Mouse (Mus musculus): ENCODE results near the gene Plac1. TPM values are rescaled to one million over a fixed set of nuclear protein-coding genes. Genes with fewer than 3 reads are reported as not detected.

Gene Plac1
- total and polyA plus RNA-seq, 3 experiments: not detected

DNA sequence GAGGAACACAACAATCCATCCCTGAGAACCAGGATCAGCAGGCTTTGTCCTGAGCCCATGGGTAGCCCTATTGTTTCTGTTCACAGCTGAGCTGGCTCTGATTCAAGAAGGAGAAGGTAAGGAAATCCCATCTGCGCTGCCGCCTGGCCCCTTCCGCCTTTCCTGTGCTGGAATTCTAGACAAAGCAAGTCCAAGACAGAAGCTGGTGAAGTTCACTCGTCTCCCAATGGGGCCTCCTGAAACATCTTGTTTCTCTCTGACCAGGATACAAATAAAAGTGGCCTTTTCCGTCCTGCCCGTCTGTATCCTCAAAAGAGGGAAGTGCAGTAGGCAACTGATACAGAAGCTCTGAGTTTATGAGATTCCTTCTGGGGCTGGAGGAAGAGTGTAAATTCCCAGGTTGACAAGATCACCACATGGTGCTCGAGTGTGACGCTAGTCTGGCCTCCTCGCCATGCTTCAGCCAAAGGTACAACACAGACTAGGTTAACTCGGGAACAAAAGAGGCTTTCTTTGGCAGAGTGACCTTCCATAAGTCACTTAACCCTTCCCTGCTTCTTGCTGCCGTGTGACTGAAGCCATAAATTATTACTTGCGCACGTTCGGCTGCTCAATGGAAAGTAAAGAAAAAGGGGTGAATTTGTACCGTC lies 73.5 kb downstream of the Plac1 start:
- H3K79me2 ChIP-seq (replicated peaks; ENCODE audit: control insufficient read depth, extremely low read depth, insufficient read depth, poor library complexity, severe bottlenecking): no peaks in the 10 kb centered on the region
- no peak overlapping the region for H3K4me3 ChIP-seq (replicated peaks in 1 of 3; ENCODE audit: low read depth in 2 of 3, low read length in 2 of 3, poor library complexity in 1 of 3)
- no peaks in the 10 kb centered on the region for H3K9me3 ChIP-seq (replicated peaks; ENCODE audit: low read length)
- H3K4me1 ChIP-seq (ENCODE audit: control insufficient read depth in 1 of 2, insufficient read depth in 2 of 2): no peaks in the 10 kb centered on the region
- DNase-seq (ENCODE audit: extremely low read depth): no peak
- dilution Hi-C loops (cut with MboI; ENCODE audit: extremely low pct_ligation_motif_present, extremely low pct_unique_long_range_greater_than_20kb, low sequenced_read_pairs) (no loop called here), in situ Hi-C loops (cut with MboI; ENCODE audit: low pct_ligation_motif_present, low pct_unique_long_range_greater_than_20kb, low sequenced_read_pairs) (no loop called here)
- no peak overlapping the region for H3K27ac ChIP-seq (ENCODE audit: insufficient read depth, low read depth)
- H3K4me2 ChIP-seq (ENCODE audit: insufficient read depth, low read depth, poor library complexity, severe bottlenecking): no peak overlapping the region
- H3K36me3 ChIP-seq (replicated peaks in 1 of 2; ENCODE audit: control insufficient read depth in 1 of 2, insufficient read depth in 1 of 2, low read length in 1 of 2): no peaks in the 10 kb centered on the region
- H3K27me3 ChIP-seq (replicated peaks): no peaks in the 10 kb centered on the region
- TF ChIP-seq PAX5 (IDR thresholded peaks at IDR 0.05; ENCODE audit: low read length) (no peak), HCFC1 (IDR thresholded peaks at IDR 0.05; ENCODE audit: low read depth, low read length) (no peak), USF2 (conservative IDR thresholded peaks at IDR 0.05; ENCODE audit: low read depth, low read length) (no peak), ZKSCAN1 (IDR thresholded peaks at IDR 0.05; ENCODE audit: borderline replicate concordance, low read depth, low read length) (no peak)
- no peak overlapping the region for H3K9ac ChIP-seq (ENCODE audit: insufficient read depth, low read depth)

DNA sequence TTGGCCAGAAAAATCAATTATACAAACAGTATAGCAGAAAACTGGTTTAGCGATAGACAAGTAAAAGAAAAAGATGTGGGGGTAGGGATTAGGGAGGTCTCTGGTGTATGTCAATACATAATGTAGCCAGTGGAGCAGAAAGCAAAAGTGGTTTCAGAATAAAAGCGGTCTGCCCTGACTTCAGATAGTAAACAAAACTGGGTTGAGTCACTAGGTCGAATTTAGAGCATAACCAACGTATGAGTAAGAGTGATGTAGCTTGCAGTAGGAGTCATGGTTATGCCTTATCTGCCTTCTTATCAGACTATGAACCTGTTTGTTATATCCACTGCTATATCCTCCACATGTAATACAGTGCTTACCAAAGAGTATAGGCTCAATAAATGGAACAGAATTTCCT lies 77.3 kb downstream of the Plac1 start:
- Histone ChIP-seq H3K9ac (ENCODE audit: insufficient read depth, low read depth) (no peak overlapping the region), H3K27me3 (replicated peaks) (no peaks in the 10 kb centered on the region), H3K27ac (ENCODE audit: insufficient read depth, low read depth) (no peak overlapping the region), H3K36me3 (replicated peaks in 1 of 2; ENCODE audit: control insufficient read depth in 1 of 2, insufficient read depth in 1 of 2, low read length in 1 of 2) (no peaks in the 10 kb centered on the region), H3K4me1 (ENCODE audit: control insufficient read depth in 1 of 2, insufficient read depth in 2 of 2) (no peaks in the 10 kb centered on the region), H3K79me2 (replicated peaks; ENCODE audit: control insufficient read depth, extremely low read depth, insufficient read depth, poor library complexity, severe bottlenecking) (no peaks in the 10 kb centered on the region), H3K9me3 (replicated peaks; ENCODE audit: low read length) (no peaks in the 10 kb centered on the region), H3K4me3 (replicated peaks in 1 of 3; ENCODE audit: low read depth in 2 of 3, low read length in 2 of 3, poor library complexity in 1 of 3) (no peak overlapping the region), H3K4me2 (ENCODE audit: insufficient read depth, low read depth, poor library complexity, severe bottlenecking) (no peak overlapping the region)
- peak; percentile 4 for DNase-seq (ENCODE audit: extremely low read depth)
- TF ChIP-seq JUN (IDR thresholded peaks at IDR 0.05; ENCODE audit: insufficient read depth, low read depth, low read length): no peak
- no peak for TF ChIP-seq ZNF384 (IDR thresholded peaks at IDR 0.05; ENCODE audit: low read depth, low read length)
- no peak for TF ChIP-seq USF2 (conservative IDR thresholded peaks at IDR 0.05; ENCODE audit: low read depth, low read length)
- TF ChIP-seq KAT2A (IDR thresholded peaks at IDR 0.05; ENCODE audit: insufficient replicate concordance, low read length): no peak
- no peak for TF ChIP-seq POLR2A (IDR thresholded peaks at IDR 0.05; ENCODE audit: low read depth, low read length)
- TF ChIP-seq ETS1 (conservative IDR thresholded peaks at IDR 0.05; ENCODE audit: low read depth, low read length): no peak
- no peak for TF ChIP-seq BHLHE40 (IDR thresholded peaks at IDR 0.05; ENCODE audit: low read depth, low read length)
- no peak for TF ChIP-seq ZKSCAN1 (IDR thresholded peaks at IDR 0.05; ENCODE audit: borderline replicate concordance, low read depth, low read length)
- no peak for TF ChIP-seq MEF2A (IDR thresholded peaks at IDR 0.05; ENCODE audit: borderline replicate concordance, low read depth, low read length)
- TF ChIP-seq NRF1 (IDR thresholded peaks at IDR 0.05; ENCODE audit: low read depth, low read length): no peak
- TF ChIP-seq MYC (IDR thresholded peaks at IDR 0.05; ENCODE audit: low read depth, low read length): no peak
- TF ChIP-seq USF1 (IDR thresholded peaks at IDR 0.05; ENCODE audit: low read depth, low read length): no peak
- no peak for TF ChIP-seq HCFC1 (IDR thresholded peaks at IDR 0.05; ENCODE audit: low read depth, low read length)
- TF ChIP-seq EP300 (IDR thresholded peaks at IDR 0.05; ENCODE audit: low read length): no peak
- TF ChIP-seq PAX5 (IDR thresholded peaks at IDR 0.05; ENCODE audit: low read length): no peak
- in situ Hi-C loops (cut with MboI; ENCODE audit: low pct_ligation_motif_present, low pct_unique_long_range_greater_than_20kb, low sequenced_read_pairs): no loop called here
- dilution Hi-C loops (cut with MboI; ENCODE audit: extremely low pct_ligation_motif_present, extremely low pct_unique_long_range_greater_than_20kb, low sequenced_read_pairs): no loop called here
